Mouse (Mus musculus) brown adipose tissue, adult 24 weeks (tissue): ENCODE data around the gene Slc16a4. TPM values are rescaled to one million over a fixed set of nuclear protein-coding genes. Genes with fewer than 3 reads are reported as not detected.
"Not testable (repeated sequence)": the region's sequence is repeated elsewhere in the genome, so short reads cannot be mapped to it uniquely, and the experiment has no call there.

Experiments
- H3K27ac ChIP-seq: fragments of 200-500 bp; replicated peaks from 2 replicates; pipeline ENCODE4 v1.5.1; 2012; ENCODE audit warnings: low read depth, mild to moderate bottlenecking, low read length
- H3K4me1 ChIP-seq: fragments of 200-500 bp; 2 replicates; pipeline ENCODE4 v1.6.1; 2012; ENCODE audit warnings: low read length, mixed read lengths; ENCODE audit not compliant: control insufficient read depth, insufficient read depth, insufficient read length
- H3K4me3 ChIP-seq: fragments of 200-500 bp; 2 replicates; pipeline ENCODE4 v1.5.1; 2012; ENCODE audit warnings: low read depth, mild to moderate bottlenecking, low read length, moderate library complexity; ENCODE audit not compliant: insufficient read depth
- polyA plus RNA-seq: library from polyadenylated mRNA; stranded (reverse); fragments of >200 nt; gene quantifications from 2 replicates; pipeline ENCODE4 v1.2.4, GENCODE M21; 2012; ENCODE audit not compliant: missing spikeins, insufficient read depth, insufficient read length

Slc16a4 gene
- polyA plus RNA-seq, 1 experiment: not detected

DNA sequence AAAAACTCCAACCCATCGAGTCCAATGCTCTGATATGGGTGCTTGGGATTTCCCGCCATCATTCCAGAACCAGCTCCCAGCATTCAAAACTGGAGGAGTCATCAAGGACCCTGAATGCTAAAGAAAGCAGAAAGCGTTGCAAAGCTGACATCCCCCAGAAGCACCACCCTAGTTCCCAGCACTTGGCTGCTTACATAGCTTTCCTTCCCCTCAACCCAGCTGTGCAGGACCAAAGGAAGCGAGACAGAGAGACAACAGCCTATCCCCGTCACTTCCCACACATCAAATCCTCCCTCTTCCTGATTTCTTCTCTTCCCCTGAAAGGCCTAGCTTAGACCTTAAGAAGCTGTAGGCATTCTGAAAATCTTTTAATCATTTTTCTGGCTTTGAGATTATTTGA is 15.7 kb upstream of the Slc16a4 start:
- H3K4me3 ChIP-seq: no peak overlapping the region
- H3K27ac ChIP-seq: 0 out of 2 replicates have a peak overlapping the region, but pooled peaks have one; percentile 6
- no peaks in the 10 kb centered on the region for H3K4me1 ChIP-seq

DNA sequence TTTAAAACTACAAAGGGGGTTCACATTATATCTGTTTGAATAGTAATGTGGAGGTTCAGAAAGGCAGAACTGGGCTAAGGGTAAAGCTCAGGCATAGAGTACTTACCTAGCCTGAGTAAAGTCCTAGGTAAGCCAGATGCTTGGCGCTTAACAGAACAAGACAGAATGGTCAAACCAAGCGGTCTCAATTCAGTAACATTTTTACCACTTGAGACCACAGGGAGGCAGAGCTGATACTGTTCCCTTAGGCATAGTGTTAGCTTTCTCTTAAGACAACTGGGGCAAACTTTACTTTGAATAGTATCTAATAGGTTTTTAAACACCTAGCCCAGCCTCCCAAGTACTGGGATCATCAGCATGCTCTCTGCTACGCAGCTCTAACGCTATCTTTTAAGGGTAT is 15.0 kb upstream of the Slc16a4 start:
- no peak overlapping the region for H3K4me3 ChIP-seq
- no peak overlapping the region for H3K27ac ChIP-seq
- H3K4me1 ChIP-seq: no peaks in the 10 kb centered on the region

DNA sequence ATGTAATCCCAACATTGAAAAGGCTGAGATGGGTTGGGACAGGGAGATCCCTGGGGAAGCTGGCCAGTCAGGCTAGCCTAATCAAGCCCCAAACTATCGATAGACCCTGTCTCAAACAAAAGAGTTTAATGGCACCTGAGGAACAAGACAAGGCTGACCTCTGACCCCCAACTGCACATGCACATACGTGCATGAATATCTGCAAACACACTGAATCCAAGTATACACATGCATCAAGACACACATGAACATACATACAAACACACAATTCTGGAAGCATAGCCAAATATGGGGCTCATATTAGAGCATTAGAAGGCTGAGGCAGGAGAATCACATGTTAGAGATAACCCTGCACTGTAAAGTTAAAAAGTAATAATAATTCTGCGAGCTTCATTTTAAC is 14.4 kb upstream of the Slc16a4 start:
- Histone ChIP-seq H3K27ac (no peak overlapping the region), H3K4me3 (no peak overlapping the region), H3K4me1 (no peaks in the 10 kb centered on the region)

DNA sequence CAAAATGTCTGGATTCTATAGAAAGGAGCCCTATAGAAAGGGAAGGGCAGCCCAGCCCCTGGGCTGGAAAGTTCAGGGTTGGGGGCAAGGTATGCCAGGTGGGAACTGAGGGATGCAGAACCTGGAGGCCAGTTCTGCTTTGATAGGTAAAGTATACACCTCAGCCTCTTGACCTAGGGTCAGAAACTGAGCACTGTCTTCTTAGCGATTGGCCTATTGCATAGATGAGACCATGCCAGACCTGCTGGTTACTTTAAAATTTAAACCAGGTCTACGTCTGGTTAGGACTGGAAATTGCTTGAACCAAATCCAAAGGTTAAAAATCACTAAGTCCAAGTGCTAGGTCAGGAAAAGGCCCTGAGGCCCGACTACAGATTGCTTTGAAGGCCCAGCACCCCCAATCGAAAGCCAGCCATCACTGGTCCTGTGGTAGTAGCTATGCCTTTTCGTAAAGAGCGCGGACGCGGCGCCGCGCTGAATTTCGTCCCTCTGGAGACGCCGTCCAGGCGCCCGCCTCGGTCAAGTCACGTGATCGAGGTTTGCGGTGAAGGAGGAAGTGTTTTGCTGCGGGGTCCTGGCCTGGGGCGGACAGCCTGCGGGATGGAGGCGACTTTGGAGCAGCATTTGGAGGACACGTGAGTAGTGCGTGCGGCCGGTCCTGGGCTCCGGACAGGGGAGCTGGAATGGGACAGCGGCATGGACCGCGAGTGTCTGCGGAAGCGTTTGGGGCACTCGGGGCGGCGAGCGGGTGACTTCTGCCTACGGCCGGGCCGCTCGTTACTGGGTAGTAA is 12.4 kb upstream of the Slc16a4 start, which contains the start of gene Lamtor5:
TSS of gene Lamtor5 (plus strand) at position 380 of the 791 bp plus-strand sequence.
- peak within 1 kb of the TSS; percentile 40; the same call in 1 of the 2 replicates for H3K27ac ChIP-seq
- H3K4me1 ChIP-seq: no peaks in the 10 kb centered on the region
- peak within 1 kb of the TSS; percentile 85 for H3K4me3 ChIP-seq

DNA sequence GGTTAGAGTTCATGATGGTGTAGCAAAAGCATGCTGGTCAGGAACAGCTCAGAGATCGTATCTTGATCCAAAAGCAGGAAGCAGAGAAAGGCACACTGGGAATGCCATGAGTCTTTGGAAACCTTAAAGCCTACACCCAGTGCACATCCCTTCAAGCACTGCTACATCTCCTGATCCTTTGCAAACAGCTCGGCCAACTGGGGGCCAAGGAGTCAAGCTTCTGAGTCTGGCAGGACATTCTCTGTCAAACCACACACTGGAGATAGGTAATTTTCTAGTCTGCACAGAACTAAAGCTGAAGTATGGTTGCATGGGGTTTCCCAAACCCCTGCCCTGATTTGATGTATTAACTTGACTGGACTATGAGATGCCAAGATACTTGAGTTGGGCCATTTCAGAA is 4.9 kb upstream of the Slc16a4 start:
- Histone ChIP-seq H3K27ac (0 out of 2 replicates have a peak overlapping the region, but pooled peaks have one; percentile 2), H3K4me3 (no peak overlapping the region), H3K4me1 (peaks cover 6% of the 10 kb centered on the region)

DNA sequence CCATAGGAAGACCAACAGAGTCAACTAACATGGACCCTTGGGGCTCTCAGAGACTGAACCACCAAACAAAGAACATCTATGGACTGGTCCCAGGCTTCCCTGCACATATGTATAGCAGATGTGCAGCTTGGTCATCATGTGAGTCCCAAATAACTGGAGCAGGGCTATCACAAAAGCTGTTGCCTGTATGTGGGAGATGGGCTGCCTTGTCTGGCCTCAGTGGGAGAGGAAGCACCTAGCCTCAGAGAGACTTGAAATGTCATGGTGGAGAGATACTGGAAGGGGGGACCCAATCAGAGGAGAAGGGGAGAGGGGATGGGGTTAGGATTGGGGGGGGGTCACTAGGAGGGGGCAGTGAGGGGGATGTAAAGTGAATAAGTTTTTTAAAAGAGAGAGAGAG is 3.7 kb upstream of the Slc16a4 start:
- peaks cover 6% of the 10 kb centered on the region for H3K4me1 ChIP-seq
- no peak overlapping the region for H3K4me3 ChIP-seq
- H3K27ac ChIP-seq: no peak overlapping the region

DNA sequence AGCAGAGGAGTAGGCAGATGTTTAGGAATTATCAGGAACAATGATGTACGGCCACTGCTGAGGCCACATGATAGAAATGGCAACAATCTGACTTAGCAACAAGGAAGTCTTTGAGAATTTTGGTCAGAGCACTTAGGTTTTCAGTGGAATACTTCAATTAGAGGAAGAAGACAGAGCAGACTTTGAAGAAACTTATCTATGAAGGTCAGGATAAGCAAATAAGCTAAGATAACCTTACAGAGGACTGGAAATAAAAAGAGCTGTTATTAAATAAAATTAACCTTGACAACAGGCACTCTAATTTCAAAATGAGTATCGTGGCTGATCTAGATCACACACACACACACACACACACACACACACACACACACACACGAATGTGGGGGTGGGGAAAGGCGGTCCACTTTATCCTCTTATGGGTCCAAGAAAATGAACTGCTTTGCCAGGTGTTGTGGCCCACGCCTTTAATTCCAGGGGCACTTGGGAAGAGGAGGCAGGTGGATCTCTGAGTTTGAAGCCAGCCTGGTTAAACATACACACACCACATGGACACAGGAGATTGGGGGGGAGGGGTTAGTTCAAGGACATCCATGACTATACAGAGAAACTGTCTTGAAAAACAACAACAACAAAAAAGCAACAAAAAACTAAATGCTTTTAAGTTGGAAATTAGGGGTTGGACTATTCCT is 4.8 kb downstream of the Slc16a4 start:
- Histone ChIP-seq H3K4me1 (peaks cover 2% of the 10 kb centered on the region; the same call in 1 of the 2 replicates), H3K27ac (no peak overlapping the region), H3K4me3 (no peak overlapping the region)

DNA sequence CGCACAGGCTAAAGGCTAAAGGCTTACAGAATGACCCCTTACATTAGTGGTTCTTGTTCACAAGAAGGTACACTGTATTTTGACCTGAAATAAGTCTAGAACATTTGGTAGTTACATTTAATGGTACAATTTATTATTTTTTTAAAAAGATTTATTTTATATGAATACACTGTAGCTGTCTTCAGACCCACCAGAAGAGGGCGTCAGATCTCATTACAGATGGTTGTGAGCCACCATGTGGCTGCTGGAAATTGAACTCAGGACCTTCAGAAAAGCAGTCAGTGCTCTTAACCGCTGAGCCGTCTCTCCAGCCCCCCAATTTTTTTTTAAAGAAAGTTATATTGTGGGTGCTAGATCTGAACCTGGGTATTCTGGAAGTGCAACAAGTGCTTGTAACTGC is 5.9 kb downstream of the Slc16a4 start:
- not testable (repeated sequence) for H3K4me1 ChIP-seq, H3K4me3 ChIP-seq

DNA sequence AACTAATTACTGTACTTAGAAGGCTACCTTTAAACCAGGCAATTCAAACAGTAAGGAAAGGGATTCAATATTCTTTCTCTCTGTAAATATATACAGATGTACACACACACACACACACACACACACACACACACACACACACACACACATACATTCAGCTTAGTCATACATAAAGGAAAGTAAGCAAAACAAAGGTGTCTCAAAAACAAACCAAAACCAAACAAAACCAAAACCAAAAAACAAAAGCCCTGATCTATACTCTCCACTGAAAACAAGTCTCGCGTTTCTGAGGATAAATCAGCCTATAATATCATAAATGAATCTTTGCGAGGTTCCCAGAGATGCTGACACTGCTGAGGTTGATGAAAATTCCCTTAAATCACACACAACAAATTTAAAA is 26.3 kb downstream of the Slc16a4 start:
- H3K4me3 ChIP-seq: no peak overlapping the region
- H3K4me1 ChIP-seq: no peaks in the 10 kb centered on the region; the same call in 1 of the 2 replicates
- no peak overlapping the region for H3K27ac ChIP-seq

More for the DNA sequence above, 5.9 kb downstream of the Slc16a4 start:
- not testable (repeated sequence) for H3K27ac ChIP-seq

DNA sequence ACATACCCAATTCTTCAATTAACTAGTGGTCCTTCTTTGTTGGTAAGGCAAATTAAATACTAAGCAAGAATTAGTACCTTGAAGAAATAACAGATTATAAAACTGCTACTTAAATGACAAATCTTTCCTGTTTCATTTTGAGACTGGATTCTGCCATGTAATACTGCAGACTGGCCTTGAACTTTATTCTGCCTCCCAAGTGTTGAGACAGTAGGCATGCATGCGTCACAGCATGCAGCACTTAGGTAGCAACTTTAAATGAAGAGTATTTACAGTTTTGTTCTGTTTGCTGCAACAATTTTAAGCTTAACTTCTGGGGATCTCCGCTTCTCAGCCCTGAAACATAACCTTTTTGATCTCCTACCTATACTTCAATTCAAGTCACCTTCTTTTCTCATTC is 30.1 kb downstream of the Slc16a4 start:
- no peak overlapping the region for H3K4me3 ChIP-seq
- H3K4me1 ChIP-seq: peaks cover 9% of the 10 kb centered on the region
- H3K27ac ChIP-seq: no peak overlapping the region

DNA sequence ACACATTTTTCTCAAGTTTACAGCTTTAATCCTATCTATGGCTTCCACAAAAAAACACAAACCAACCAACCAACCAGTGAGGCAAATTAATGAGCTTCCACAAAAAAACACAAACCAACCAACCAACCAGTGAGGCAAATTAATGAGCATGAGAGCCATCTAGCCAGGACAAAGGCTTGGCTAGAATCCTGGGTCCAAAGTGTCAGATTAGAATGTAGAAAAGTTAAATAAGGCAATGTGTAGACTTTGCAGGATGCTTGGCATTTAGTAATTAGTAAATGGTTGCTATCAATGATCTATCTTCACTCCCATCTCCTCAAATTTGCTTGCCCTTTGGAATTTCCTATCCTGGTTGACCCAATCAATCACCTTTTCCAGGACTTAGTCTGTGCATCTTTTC is 30.7 kb downstream of the Slc16a4 start:
- peaks cover 9% of the 10 kb centered on the region for H3K4me1 ChIP-seq
- no peak overlapping the region for H3K4me3 ChIP-seq
- no peak overlapping the region for H3K27ac ChIP-seq

DNA sequence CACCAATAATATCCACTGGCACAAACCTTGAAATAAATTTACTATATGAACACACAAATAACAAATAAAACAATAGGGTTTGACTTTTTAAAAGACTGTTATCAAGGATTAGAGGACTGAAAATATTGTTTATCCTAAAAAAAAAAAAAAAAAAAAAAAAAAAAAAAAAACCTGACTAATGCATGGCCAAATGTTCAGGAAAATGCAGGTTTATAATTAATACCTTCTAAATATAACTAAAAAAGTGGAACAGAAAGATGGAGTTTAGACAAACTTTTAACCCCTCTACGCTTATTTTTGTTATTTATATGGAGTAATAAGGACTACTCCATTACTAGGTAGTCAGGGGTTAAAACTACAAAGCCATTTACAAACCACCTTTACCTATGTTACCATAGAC is 35.4 kb downstream of the Slc16a4 start:
- H3K4me3 ChIP-seq: no peak overlapping the region
- peaks cover 23% of the 10 kb centered on the region for H3K4me1 ChIP-seq
- no peak overlapping the region for H3K27ac ChIP-seq

DNA sequence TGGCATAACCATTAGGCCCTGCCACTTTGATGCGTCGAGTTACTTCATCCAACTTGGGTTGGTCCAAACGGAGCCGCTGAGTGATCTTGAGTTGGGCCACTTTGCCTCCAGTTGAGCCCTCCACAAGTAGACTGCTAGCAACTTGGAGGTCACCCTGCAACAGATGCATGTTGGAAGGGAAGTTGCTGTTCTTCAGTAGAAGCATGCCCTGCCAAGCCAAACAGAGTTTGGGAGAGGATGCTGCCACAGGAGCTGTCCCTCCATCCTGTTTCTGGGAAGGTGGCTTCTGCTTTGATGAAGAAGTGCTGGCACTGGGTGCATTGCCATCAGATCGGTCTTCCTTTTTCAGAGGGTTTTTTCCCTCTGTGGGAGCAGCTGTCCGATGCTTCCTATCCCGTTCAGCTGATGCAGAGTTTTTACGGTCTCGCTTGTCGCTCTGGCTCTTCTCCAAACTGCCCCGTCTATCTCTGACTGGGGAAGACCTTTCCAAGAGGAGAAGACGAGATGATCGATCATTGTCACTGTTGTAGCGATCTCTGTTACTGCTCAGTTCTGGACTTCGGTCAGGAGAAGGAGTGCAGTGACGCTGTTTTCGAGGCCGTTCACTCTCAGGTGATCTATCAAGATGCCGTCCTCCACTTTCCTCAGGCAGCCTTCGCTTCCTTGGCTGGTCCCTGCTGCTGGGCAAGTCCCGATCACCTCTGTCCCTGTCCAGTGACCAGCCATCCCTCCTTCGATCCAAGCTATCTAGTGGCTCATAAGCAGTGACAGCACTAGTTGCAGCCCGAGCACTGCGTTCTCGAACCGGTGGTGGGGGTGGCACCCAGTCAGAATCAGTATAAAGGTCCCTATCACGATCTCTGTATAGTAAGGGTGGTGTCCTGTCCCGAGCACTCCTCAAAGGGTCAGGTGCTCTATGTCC is 39.7 kb downstream of the Slc16a4 start:
- peaks cover 16% of the 10 kb centered on the region for H3K4me1 ChIP-seq
- no peak overlapping the region for H3K27ac ChIP-seq
- peak overlapping the region; percentile 85 for H3K4me3 ChIP-seq

DNA sequence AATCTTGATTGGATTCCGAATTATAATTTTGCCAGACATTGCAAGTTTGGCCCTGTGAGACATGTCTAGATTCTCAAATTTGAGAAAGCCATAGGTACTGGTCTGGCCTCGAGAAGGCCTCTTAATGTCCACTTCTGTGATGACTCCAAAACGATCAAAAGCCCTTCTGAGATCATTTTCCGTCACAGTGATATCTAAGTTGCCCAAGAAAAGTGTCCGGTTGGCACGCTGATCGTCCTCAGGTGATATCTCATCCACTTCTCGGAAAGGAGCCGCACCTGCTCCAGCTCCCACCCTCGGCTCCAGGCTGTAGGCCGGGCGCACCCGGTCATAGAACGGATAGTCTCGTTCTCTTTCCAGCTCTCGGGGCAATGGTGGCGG is 40.7 kb downstream of the Slc16a4 start:
- H3K4me1 ChIP-seq: peaks cover 16% of the 10 kb centered on the region
- H3K4me3 ChIP-seq: peak overlapping the region; percentile 85
- H3K27ac ChIP-seq: peak overlapping the region; percentile 91
